Mouse (Mus musculus) heart, postnatal 0 days (tissue): ENCODE results near the gene Cars2.

Source experiments
- CTCF ChIP-seq: IDR thresholded peaks from 2 replicates; pipeline ENCODE4 v1.5.1; 2016; ENCODE audit warnings: antibody characterized with exemption, control low read depth, low read depth
- EP300 ChIP-seq: IDR thresholded peaks from 2 replicates; pipeline ENCODE4 v1.6.1; 2016; ENCODE audit warnings: antibody characterized with exemption, low read depth

- TF ChIP-seq CTCF = no peak
- no peak for TF ChIP-seq EP300
Observed at GRCm38 (mm10) chr8:11591837-11592236, 41.3 kb upstream of the Cars2 start.
